Mouse (Mus musculus): Measurements from ENCODE around the gene Dennd1a.

DNA sequence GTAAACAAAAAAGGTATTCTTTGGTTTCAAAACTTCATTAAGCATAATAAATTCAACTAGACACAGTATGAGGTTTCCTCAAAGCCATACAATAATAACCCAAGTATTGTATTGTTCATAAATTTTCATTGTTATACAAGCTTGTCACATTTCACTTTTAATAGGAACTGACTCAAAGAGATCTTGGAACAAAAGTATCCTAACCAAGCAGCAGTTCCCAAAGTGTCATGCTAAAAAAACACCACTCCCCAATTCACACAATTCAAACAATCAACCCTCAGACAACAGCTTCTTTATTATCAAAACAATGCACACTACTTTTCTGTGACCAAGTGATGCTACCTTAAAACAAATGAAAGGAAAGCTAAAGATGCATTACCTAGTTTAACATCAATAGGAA lies 111.9 kb downstream of the Dennd1a start:
- TF ChIP-seq CTCF (IDR thresholded peaks at IDR 0.05; ENCODE audit: insufficient read depth, low read length) (no peak), POLR2A (IDR thresholded peaks at IDR 0.05; ENCODE audit: borderline replicate concordance, extremely low read depth, low read depth, low read length) (no peak)
